Mouse (Mus musculus) G1E (cell line): ENCODE data around the gene Pkn2.

Source experiments
- CTCF ChIP-seq: IDR thresholded peaks from 2 replicates; pipeline ENCODE4 v1.5.1; 2012; ENCODE audit warnings: low read depth, low read length, inconsistent platforms, mixed read lengths
- GATA1 ChIP-seq: IDR thresholded peaks from 2 replicates; pipeline ENCODE4 v1.6.1; 2012; ENCODE audit warnings: borderline replicate concordance, low read length, inconsistent platforms, mixed read lengths
- GATA2 ChIP-seq: IDR thresholded peaks from 2 replicates; pipeline ENCODE4 v1.6.1; 2012; ENCODE audit warnings: low read depth, low read length, inconsistent platforms, borderline replicate concordance
- POLR2AphosphoS5 ChIP-seq: IDR thresholded peaks from 2 replicates; pipeline ENCODE4 v1.6.1; 2012; ENCODE audit warnings: low read depth, low read length, inconsistent platforms; ENCODE audit not compliant: insufficient replicate concordance
- TAL1 ChIP-seq: conservative IDR thresholded peaks from 2 replicates; pipeline ENCODE4 v1.6.1; 2012; ENCODE audit warnings: low read depth, low read length, inconsistent platforms, mixed read lengths

- TF ChIP-seq POLR2AphosphoS5 = no peak
- TF ChIP-seq GATA1 = no peak
- no peak for TF ChIP-seq CTCF
- no peak for TF ChIP-seq TAL1
- TF ChIP-seq GATA2 = no peak
Observed at GRCm38 (mm10) chr3:142886963-142887362, 5.2 kb upstream of the Pkn2 start.
